Mouse (Mus musculus) urinary bladder, adult 18-20 months (tissue): ENCODE results near the gene Agmo.

Source experiments
- DNase-seq, 2 experiments: peaks; one replicate each; pipeline ENCODE4 v3.0.0; 2022; ENCODE audit warnings: low spot score in 2 of 2, mixed read lengths in 2 of 2

The Agmo gene

GRCm38 (mm10) chr12:37241566-37242021 lies at the start of gene Agmo:
TSS of gene Agmo (plus strand) at chr12:37241641.
- DNase-seq: peak; percentile 16 to 26

GRCm38 (mm10) chr12:37231119-37231518 lies 10.3 kb upstream of the Agmo start:
- DNase-seq: no peak

- DNase-seq: no peak
Measured at GRCm38 (mm10) chr12:37240975-37241565, 371 bp upstream of the Agmo start.

- no peak for DNase-seq
Measured at GRCm38 (mm10) chr12:37242484-37242883, 1.0 kb downstream of the Agmo start.

- DNase-seq: no peak
Measured at GRCm38 (mm10) chr12:37244876-37245275, 3.4 kb downstream of the Agmo start.

GRCm38 (mm10) chr12:37251688-37252087 lies 10.2 kb downstream of the Agmo start:
- no peak for DNase-seq

GRCm38 (mm10) chr12:37257099-37257498 lies 15.7 kb downstream of the Agmo start:
- no peak for DNase-seq

- DNase-seq: no peak
Measured at GRCm38 (mm10) chr12:37259771-37260528, 18.5 kb downstream of the Agmo start.

GRCm38 (mm10) chr12:37263685-37264084 lies 22.2 kb downstream of the Agmo start:
- no peak for DNase-seq

- DNase-seq: no peak
Measured at GRCm38 (mm10) chr12:37268636-37269152, 27.3 kb downstream of the Agmo start.

- no peak for DNase-seq
Measured at GRCm38 (mm10) chr12:37272660-37273059, 31.2 kb downstream of the Agmo start.

GRCm38 (mm10) chr12:37273964-37274657 lies 32.7 kb downstream of the Agmo start:
- DNase-seq: no peak

GRCm38 (mm10) chr12:37274658-37275019 lies 33.2 kb downstream of the Agmo start:
- DNase-seq: no peak

GRCm38 (mm10) chr12:37306956-37307466 lies 65.6 kb downstream of the Agmo start:
- DNase-seq: no peak

GRCm38 (mm10) chr12:37310786-37311185 lies 69.3 kb downstream of the Agmo start:
- DNase-seq: no peak

GRCm38 (mm10) chr12:37322860-37323259 lies 81.4 kb downstream of the Agmo start:
- no peak for DNase-seq

- DNase-seq: no peak
Measured at GRCm38 (mm10) chr12:37334987-37335386, 93.5 kb downstream of the Agmo start.

GRCm38 (mm10) chr12:37344225-37344624 lies 102.8 kb downstream of the Agmo start:
- no peak for DNase-seq

GRCm38 (mm10) chr12:37345696-37346095 lies 104.3 kb downstream of the Agmo start:
- no peak for DNase-seq

- DNase-seq: no peak
Measured at GRCm38 (mm10) chr12:37392316-37392715, 150.9 kb downstream of the Agmo start.

GRCm38 (mm10) chr12:37402541-37402940 lies 161.1 kb downstream of the Agmo start:
- DNase-seq: no peak

GRCm38 (mm10) chr12:37426350-37426749 lies 184.9 kb downstream of the Agmo start:
- no peak for DNase-seq
